Mouse (Mus musculus): Measurements from ENCODE around the gene Adam25. TPM values are rescaled to one million over a fixed set of nuclear protein-coding genes. Genes with fewer than 3 reads are reported as not detected.
"Not testable (repeated sequence)": the region's sequence is repeated elsewhere in the genome, so short reads cannot be mapped to it uniquely, and the experiment has no call there.

Adam25 gene
- not detected in 2 replicates for polyA plus RNA-seq (2016; fragmentation: Nextera tagmentation; extraction: Ambion mirVana)

- H3K9ac ChIP-seq (replicated peaks); H3K9me3 ChIP-seq; H3K27me3 ChIP-seq; H3K27ac ChIP-seq; H3K4me3 ChIP-seq (replicated peaks); H3K36me3 ChIP-seq; H3K4me1 ChIP-seq (replicated peaks); ATAC-seq (ENCODE audit: insufficient number of reproducible peaks, insufficient read depth, low FRiP score, low TSS enrichment, low read depth); H3K4me2 ChIP-seq: not testable (repeated sequence)
- 69% methylated on average over 1 of the region's 1 CpGs for WGBS
Measured at GRCm38 (mm10) chr8:40751908-40752307, at the start of gene Adam25. TSS of gene Adam25 (plus strand) at chr8:40752208.

DNA sequence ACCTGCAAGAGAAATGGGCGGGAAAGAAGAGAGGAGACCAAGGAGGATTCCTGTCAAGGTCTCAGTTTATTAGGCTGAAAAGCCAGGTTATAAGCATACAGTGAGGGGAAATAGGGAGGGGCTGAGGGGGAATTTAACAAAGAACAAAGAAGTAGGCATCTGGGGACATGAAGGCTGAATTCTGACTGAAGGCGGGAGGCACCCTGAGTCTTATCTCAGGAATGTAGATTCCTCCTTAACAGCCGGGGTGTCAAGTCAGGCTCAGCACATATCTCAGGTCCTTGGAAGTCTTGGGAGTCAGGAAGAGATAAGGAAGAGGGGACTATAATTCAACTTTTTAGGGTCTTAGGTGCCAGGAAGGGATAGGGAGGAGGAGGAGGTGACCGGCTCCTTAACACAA is 36.6 kb upstream of the Adam25 start:
- ATAC-seq (ENCODE audit: insufficient number of reproducible peaks, insufficient read depth, low FRiP score, low TSS enrichment, low read depth); H3K36me3 ChIP-seq; H3K4me1 ChIP-seq (replicated peaks); H3K9ac ChIP-seq (replicated peaks); H3K4me3 ChIP-seq (replicated peaks); H3K9me3 ChIP-seq; H3K27ac ChIP-seq; H3K27me3 ChIP-seq; H3K4me2 ChIP-seq: not testable (repeated sequence)
- WGBS = 83% methylated on average over 4 of the region's 4 CpGs

DNA sequence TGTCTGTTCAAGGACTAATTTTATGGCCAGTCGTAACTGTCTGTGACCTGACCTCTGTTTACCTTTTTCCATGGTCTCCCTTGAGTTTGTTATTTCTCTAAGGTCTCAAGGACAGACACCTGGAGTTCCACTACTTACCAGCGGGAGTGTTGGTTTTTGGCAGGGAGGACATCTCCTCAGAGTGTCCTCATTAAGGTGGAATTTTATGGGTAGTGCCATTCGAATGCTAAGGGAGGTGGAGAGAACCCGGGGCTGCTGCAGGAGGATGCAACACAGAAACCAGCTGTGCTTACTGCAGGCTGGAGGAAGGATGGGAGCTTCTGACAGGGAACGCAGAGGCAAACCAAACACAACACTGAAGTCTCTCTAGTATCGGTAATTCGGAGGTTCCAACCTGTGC is 36.0 kb upstream of the Adam25 start:
- 83% methylated on average over 7 of the region's 7 CpGs for WGBS
- ATAC-seq (ENCODE audit: insufficient number of reproducible peaks, insufficient read depth, low FRiP score, low TSS enrichment, low read depth) = no peak

GRCm38 (mm10) chr8:40783320-40783719 is 31.3 kb downstream of the Adam25 start:
- no peak overlapping the region for H3K9ac ChIP-seq (replicated peaks)
- H3K27ac ChIP-seq = no peak overlapping the region
- H3K4me3 ChIP-seq (replicated peaks) = no peak overlapping the region
- H3K4me1 ChIP-seq (replicated peaks) = 0 out of 2 replicates have a peak, but pooled peaks cover 6% of the 10 kb centered on the region
- H3K9me3 ChIP-seq = no peaks in the 10 kb centered on the region
- no peak overlapping the region for H3K4me2 ChIP-seq
- peak; percentile 73; the same call in 1 of the 2 replicates for ATAC-seq (ENCODE audit: insufficient number of reproducible peaks, insufficient read depth, low FRiP score, low TSS enrichment, low read depth)
- H3K36me3 ChIP-seq = no peaks in the 10 kb centered on the region
- H3K27me3 ChIP-seq = no peaks in the 10 kb centered on the region

More for the DNA sequence above, 36.0 kb upstream of the Adam25 start:
- H3K9ac ChIP-seq (replicated peaks) = no peak overlapping the region
- no peak overlapping the region for H3K27ac ChIP-seq
- 0 out of 2 replicates have a peak, but pooled peaks cover 4% of the 10 kb centered on the region for H3K9me3 ChIP-seq
- no peaks in the 10 kb centered on the region for H3K27me3 ChIP-seq
- H3K36me3 ChIP-seq = no peaks in the 10 kb centered on the region
- H3K4me1 ChIP-seq (replicated peaks) = no peaks in the 10 kb centered on the region
- no peak overlapping the region for H3K4me3 ChIP-seq (replicated peaks)
- no peak overlapping the region for H3K4me2 ChIP-seq

- H3K27ac ChIP-seq; H3K9me3 ChIP-seq; H3K4me2 ChIP-seq; H3K9ac ChIP-seq (replicated peaks); H3K36me3 ChIP-seq; H3K27me3 ChIP-seq; H3K4me3 ChIP-seq (replicated peaks); ATAC-seq (ENCODE audit: insufficient number of reproducible peaks, insufficient read depth, low FRiP score, low TSS enrichment, low read depth); H3K4me1 ChIP-seq (replicated peaks): not testable (repeated sequence)
- 70% methylated on average over 1 of the region's 1 CpGs for WGBS
Measured at GRCm38 (mm10) chr8:40792973-40793372, 41.0 kb downstream of the Adam25 start, which contains the start of gene Adam20. TSS of gene Adam20 (plus strand) at chr8:40793273.

DNA sequence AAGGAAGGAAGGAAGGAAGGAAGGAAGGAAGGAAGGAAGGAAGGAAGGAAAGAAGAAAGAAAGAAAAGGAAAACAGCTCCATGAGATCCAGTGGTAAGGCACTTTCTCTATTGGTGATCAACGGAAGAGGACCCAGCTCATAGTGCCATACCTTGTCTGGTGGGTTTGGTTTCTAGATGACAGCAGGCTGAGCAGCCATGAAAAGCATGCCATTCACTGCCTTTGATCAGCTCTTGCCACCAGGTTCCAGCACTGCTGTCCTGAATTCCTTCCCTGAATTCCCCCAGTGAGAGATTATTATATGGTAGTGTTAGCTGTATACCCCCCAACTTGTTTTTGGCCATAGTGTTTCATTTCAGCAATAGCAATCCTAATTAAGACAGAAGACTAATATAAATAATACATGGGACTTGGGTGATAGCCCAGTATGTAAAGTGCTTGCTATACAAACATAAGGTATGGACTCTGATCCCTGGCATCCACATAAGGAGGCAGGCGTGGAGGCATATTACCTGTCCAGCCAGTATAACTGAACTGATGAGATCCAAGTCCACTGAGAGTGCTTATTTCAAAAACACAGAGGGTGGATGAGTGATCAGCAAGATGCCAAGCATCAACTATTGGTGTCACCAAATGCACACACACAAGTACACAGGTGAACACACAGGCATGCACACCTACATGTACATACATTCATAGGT is 51.5 kb downstream of the Adam25 start:
- WGBS = 88% methylated on average over 2 of the region's 2 CpGs
- H3K27me3 ChIP-seq = no peaks in the 10 kb centered on the region
- H3K27ac ChIP-seq = no peak overlapping the region
- H3K9ac ChIP-seq (replicated peaks) = no peak overlapping the region
- H3K36me3 ChIP-seq = no peaks in the 10 kb centered on the region
- H3K4me3 ChIP-seq (replicated peaks) = no peak overlapping the region
- H3K9me3 ChIP-seq = no peaks in the 10 kb centered on the region
- no peaks in the 10 kb centered on the region for H3K4me1 ChIP-seq (replicated peaks)
- no peak overlapping the region for H3K4me2 ChIP-seq
- ATAC-seq (ENCODE audit: insufficient number of reproducible peaks, insufficient read depth, low FRiP score, low TSS enrichment, low read depth) = no peak

Other genes starting within 250 kb of the Adam25 start
- gene Adam24, start 77.1 kb upstream of the Adam25 start, polyA plus RNA-seq (2016; fragmentation: Nextera tagmentation; extraction: Ambion mirVana) = not detected in 2 replicates
- not detected in 2 replicates for gene Adam20, start 41.1 kb downstream of the Adam25 start, polyA plus RNA-seq (2016; fragmentation: Nextera tagmentation; extraction: Ambion mirVana)
- not detected in 2 replicates for gene Adam39, start 70.8 kb downstream of the Adam25 start, polyA plus RNA-seq (2016; fragmentation: Nextera tagmentation; extraction: Ambion mirVana)

Measured in limb, embryonic 12.5 days (tissue).